Mouse (Mus musculus) liver, embryonic 12.5 days (tissue): ENCODE data around the gene Sidt2. TPM values are rescaled to one million over a fixed set of nuclear protein-coding genes. Genes with fewer than 3 reads are reported as not detected.

Experiments
- ATAC-seq: fragments of 200-750 bp; cut with Nextera tagmentation; 2 replicates; pipeline ENCODE4 v1.8.0; 2017; ENCODE audit warnings: moderate number of reproducible peaks, mild to moderate bottlenecking, moderate library complexity
- H3K27ac ChIP-seq: fragments of 300-500 bp; sonication (generic); 2 replicates; pipeline ENCODE4 v1.5.1; 2016; ENCODE audit warnings: mild to moderate bottlenecking
- H3K27me3 ChIP-seq: fragments of 300-500 bp; sonication (generic); replicated peaks from 2 replicates; pipeline ENCODE4 v1.6.1; 2016; ENCODE audit warnings: mild to moderate bottlenecking, moderate library complexity
- H3K36me3 ChIP-seq: fragments of 300-500 bp; sonication (generic); 2 replicates; pipeline ENCODE4 v1.6.1; 2016; ENCODE audit warnings: mild to moderate bottlenecking, moderate library complexity
- H3K4me1 ChIP-seq: fragments of 300-500 bp; sonication (generic); 2 replicates; pipeline ENCODE4 v1.6.1; 2016
- H3K4me2 ChIP-seq: fragments of 300-500 bp; sonication (generic); 2 replicates; pipeline ENCODE4 v1.6.1; 2016; ENCODE audit warnings: mild to moderate bottlenecking, moderate library complexity
- H3K4me3 ChIP-seq: fragments of 300-500 bp; sonication (generic); 2 replicates; pipeline ENCODE4 v1.5.1; 2016; ENCODE audit warnings: mild to moderate bottlenecking, moderate library complexity
- H3K9ac ChIP-seq: fragments of 300-500 bp; sonication (generic); 2 replicates; pipeline ENCODE4 v1.6.1; 2016; ENCODE audit warnings: mild to moderate bottlenecking, moderate library complexity
- H3K9me3 ChIP-seq: fragments of 300-500 bp; sonication (generic); replicated peaks from 2 replicates; pipeline ENCODE4 v1.6.1; 2016; ENCODE audit warnings: mild to moderate bottlenecking, moderate library complexity
- WGBS: fragments of 180-500 bp; shearing (Covaris S2); methylation state at CpG from one replicate; pipeline ENCODE4 v1.1.7; 2016; ENCODE audit not compliant: insufficient replicate concordance; 5-methylcytosine and 5-hydroxymethylcytosine counted together
- polyA plus RNA-seq: library from polyadenylated mRNA; unstranded; fragments of >200 nt; fragmentation: Nextera tagmentation; extraction: Ambion mirVana; gene quantifications from 2 replicates; pipeline ENCODE4 v1.2.1, GENCODE M21; 2016

The Sidt2 gene
- 31.5 and 33.3 TPM in 2 replicates for polyA plus RNA-seq

DNA sequence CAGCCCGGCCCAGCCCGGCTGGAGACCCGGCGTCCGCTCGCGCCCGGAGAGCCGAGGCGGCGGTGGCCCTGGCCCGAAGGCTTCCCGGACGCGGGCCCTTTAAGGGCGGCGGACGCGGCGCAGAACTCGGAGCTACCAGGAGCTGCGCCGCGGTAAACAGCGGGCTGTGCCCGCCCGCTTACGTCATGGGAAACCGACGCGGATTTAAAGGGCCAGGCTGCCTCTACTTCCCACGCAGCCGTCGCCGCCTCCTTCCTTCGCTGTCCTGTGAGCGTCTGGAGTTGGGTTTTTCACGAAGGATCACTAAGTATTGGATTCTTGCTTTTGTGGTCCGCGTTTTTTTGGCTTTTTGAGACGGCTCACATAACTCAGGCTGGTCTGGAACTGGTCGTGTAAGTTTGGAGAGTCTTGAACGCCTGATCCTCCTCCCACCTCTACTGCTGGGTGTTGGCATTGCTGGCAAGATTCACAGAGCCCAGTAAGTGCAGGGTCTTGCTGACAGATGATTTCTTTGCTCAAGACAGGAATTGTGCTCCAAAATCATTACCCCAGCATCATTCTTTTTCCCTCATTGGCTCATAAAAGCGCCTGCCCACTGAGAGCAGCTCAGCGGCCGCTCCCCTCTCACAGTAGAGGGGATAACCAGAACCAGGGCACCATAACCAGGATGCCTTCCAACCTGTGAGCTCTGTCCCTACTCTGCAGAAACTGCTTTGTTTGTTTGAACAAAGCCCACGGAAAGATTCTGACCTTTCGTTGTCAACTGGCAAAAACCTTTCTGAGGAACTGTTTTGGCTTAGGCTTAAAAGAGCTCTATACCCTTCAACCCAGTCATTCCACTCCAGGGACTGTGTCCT, at the start of gene Sidt2:
TSS of gene Sidt2 (minus strand) at position 152 of the 857 bp plus-strand sequence.
- Histone ChIP-seq H3K4me2 (peak within 1 kb of the TSS; percentile 90), H3K27ac (peak within 1 kb of the TSS; percentile 90), H3K27me3 (no peaks in the 10 kb centered on the region), H3K9me3 (no peaks in the 10 kb centered on the region), H3K4me3 (peak within 1 kb of the TSS; percentile 80), H3K9ac (peak within 1 kb of the TSS; percentile 93), H3K36me3 (peaks cover 28% of the 10 kb centered on the region), H3K4me1 (peaks cover 35% of the 10 kb centered on the region)
- ATAC-seq = peak; percentile 94
- 2% methylated on average over 48 of the region's 48 CpGs for WGBS

DNA sequence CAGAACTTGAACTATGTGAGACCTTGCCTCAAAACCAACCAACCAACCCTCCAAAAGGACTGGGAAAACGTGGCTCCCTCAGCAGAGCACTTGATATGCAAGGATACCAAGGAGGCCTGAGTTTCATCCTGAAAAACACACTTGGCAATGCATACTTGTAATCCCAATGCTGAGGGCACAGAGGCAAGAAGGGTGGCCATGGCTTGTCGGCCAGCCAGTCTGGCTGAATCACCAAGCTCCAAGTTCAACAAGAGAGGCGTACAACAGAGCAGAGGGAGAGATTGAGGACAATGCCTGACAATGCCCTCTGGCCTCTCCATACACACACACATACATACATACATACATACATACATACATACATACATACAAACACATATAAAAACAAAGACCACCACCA, 49.5 kb upstream of the Sidt2 start:
- WGBS = 57% methylated on average over 3 of the region's 3 CpGs
- H3K4me3 ChIP-seq = no peak overlapping the region
- no peaks in the 10 kb centered on the region for H3K9me3 ChIP-seq
- H3K4me1 ChIP-seq = peaks cover 11% of the 10 kb centered on the region
- ATAC-seq = no peak
- no peak overlapping the region for H3K9ac ChIP-seq
- H3K36me3 ChIP-seq = no peaks in the 10 kb centered on the region
- peaks cover 5% of the 10 kb centered on the region; the same call in 1 of the 2 replicates for H3K27me3 ChIP-seq
- H3K4me2 ChIP-seq = no peak overlapping the region
- no peak overlapping the region for H3K27ac ChIP-seq

DNA sequence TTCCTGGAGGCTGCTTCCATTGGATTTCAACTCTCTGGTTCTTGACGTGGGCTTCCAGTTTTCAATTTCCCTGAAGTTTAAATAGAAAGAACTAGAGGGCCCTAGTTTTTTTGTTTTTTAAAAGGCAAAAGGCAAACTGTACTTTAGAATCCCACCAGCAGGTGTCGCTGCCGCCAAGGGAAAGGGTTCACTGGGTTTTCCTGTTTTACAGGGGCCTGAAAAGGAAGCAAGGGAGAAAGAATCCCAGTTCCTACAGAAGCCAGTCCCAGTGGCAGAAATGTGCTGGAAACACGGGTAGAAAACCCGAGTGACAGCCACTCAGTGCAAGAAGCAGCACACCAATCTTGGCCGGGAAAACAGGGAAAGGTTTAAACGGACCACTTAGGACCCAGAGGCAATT, 48.7 kb upstream of the Sidt2 start:
- H3K36me3 ChIP-seq = no peaks in the 10 kb centered on the region
- H3K27ac ChIP-seq = no peak overlapping the region
- H3K4me2 ChIP-seq = no peak overlapping the region
- ATAC-seq = no peak
- WGBS = 11% methylated on average over 7 of the region's 7 CpGs
- H3K4me3 ChIP-seq = no peak overlapping the region
- 0 out of 2 replicates have a peak, but pooled peaks cover 3% of the 10 kb centered on the region for H3K4me1 ChIP-seq
- H3K27me3 ChIP-seq = peaks cover 5% of the 10 kb centered on the region; the same call in 1 of the 2 replicates
- no peaks in the 10 kb centered on the region for H3K9me3 ChIP-seq
- H3K9ac ChIP-seq = no peak overlapping the region

DNA sequence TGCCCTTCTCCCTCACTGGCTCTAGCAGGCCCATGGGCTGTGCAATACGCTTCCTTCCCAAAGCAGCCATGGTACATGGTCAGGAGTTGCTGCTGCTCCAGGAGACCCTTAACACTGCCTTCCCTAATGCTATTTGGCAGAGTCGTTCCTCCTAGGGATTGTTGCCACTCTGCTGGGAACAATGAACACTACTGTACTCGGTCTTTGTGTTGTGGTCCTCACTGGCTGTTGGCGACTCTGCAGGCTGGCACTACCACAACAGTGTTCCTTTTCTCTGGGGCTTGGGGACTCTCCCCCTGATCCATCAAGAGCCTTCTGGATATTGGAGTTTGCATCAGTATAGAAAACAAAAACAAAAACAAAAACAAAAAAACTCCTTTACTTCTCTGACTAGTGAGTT, 44.0 kb upstream of the Sidt2 start:
- Histone ChIP-seq H3K4me1 (no peaks in the 10 kb centered on the region), H3K4me3 (no peak overlapping the region), H3K9ac (no peak overlapping the region), H3K36me3 (no peaks in the 10 kb centered on the region), H3K27me3 (peaks cover 5% of the 10 kb centered on the region; the same call in 1 of the 2 replicates), H3K9me3 (no peaks in the 10 kb centered on the region), H3K27ac (no peak overlapping the region), H3K4me2 (no peak overlapping the region)
- ATAC-seq = no peak
- WGBS = 65% methylated on average over 4 of the region's 4 CpGs

- peaks cover 44% of the 10 kb centered on the region for H3K4me1 ChIP-seq
- WGBS = under 1% methylated on average over 4 of the region's 4 CpGs
- peak overlapping the region; percentile 96 for H3K9ac ChIP-seq
- no peaks in the 10 kb centered on the region for H3K27me3 ChIP-seq
- H3K4me3 ChIP-seq = peak overlapping the region; percentile 91
- peak overlapping the region; percentile 94 for H3K27ac ChIP-seq
- H3K4me2 ChIP-seq = peak overlapping the region; percentile 84
- no peaks in the 10 kb centered on the region for H3K9me3 ChIP-seq
- peak; percentile 19; the same call in 1 of the 2 replicates for ATAC-seq
- H3K36me3 ChIP-seq = peaks cover 26% of the 10 kb centered on the region
Measured at GRCm38 (mm10) chr9:45985229-45985567, 30.1 kb upstream of the Sidt2 start.

DNA sequence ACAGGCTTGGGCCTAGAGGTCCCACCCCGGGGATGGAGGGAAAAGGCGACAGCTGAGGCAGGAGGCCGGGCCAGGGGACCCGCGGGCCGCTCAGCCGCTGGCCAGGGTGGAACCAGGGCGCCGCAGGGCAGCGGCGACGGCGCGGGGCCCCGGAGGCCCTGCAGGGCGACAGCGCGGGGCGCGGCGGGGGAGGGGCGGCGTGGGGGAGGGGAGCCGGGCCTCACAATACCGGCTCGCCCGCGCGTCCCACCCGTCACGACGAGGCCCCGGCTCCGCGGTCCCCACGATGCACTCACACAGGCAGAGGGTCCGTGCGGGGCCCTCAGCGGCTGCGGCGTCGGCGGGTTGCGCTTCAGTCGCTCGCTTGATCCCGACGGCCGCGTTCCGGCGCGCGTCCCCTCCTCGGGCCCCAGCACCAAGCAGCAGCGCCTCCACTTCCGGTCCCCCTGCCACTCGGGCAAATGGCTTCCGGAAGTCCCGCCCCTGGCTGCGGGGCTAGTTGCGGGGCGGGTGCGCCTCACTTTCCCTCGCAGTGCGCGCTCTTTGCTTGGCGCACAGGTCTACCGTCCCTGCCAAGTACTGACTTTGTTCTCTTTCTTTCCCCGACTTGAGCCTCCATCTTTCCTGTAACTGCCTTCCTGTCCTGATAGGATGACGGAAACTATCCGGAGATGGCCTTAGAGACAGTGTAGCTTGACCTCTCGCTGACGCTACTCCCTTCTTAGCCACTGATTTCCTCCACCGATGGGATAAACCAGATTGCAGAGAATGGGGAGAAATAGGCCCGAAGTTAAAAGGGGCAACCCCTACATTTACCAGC, 29.6 kb upstream of the Sidt2 start:
- H3K27ac ChIP-seq = peak overlapping the region; percentile 94
- peak overlapping the region; percentile 84 for H3K4me2 ChIP-seq
- peaks cover 26% of the 10 kb centered on the region for H3K36me3 ChIP-seq
- peak overlapping the region; percentile 96 for H3K9ac ChIP-seq
- ATAC-seq = peak; percentile 88
- H3K27me3 ChIP-seq = no peaks in the 10 kb centered on the region
- WGBS = under 1% methylated on average over 62 of the region's 76 CpGs
- H3K4me1 ChIP-seq = peaks cover 50% of the 10 kb centered on the region
- no peaks in the 10 kb centered on the region for H3K9me3 ChIP-seq
- H3K4me3 ChIP-seq = peak overlapping the region; percentile 91

- H3K36me3 ChIP-seq = peaks cover 30% of the 10 kb centered on the region
- H3K27me3 ChIP-seq = no peaks in the 10 kb centered on the region
- peak overlapping the region; percentile 84 for H3K4me2 ChIP-seq
- ATAC-seq = peak; percentile 28; the same call in 1 of the 2 replicates
- H3K9ac ChIP-seq = peak overlapping the region; percentile 96
- H3K4me1 ChIP-seq = peaks cover 56% of the 10 kb centered on the region
- H3K9me3 ChIP-seq = no peaks in the 10 kb centered on the region
- peak overlapping the region; percentile 94 for H3K27ac ChIP-seq
- 1% methylated on average over 23 of the region's 23 CpGs for WGBS
- H3K4me3 ChIP-seq = peak overlapping the region; percentile 91
Measured at GRCm38 (mm10) chr9:45983676-45984408, 28.8 kb upstream of the Sidt2 start.

DNA sequence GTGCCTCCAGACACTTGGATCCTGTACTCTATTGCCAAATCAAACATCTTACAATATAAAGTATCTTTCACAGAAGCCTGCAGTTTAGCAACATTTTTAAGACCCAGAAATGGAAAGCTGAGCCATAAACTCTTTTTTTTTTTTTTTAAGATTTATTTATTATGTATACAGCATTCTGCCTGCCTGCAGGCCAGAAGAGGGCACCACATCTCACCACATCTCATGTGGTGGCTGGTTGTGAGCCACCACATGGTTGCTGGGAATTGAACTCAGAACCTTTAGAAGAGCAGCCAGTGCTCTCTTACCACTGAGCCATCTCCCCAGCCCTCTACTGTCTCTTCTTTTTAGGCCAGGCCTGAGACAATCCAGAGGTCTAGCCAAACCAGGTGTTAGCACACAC, 26.3 kb upstream of the Sidt2 start:
- Histone ChIP-seq H3K4me2 (peak overlapping the region; percentile 12; the same call in 1 of the 2 replicates), H3K9me3 (no peaks in the 10 kb centered on the region), H3K36me3 (peaks cover 54% of the 10 kb centered on the region), H3K9ac (no peak overlapping the region), H3K4me3 (no peak overlapping the region), H3K27me3 (no peaks in the 10 kb centered on the region), H3K4me1 (peaks cover 75% of the 10 kb centered on the region), H3K27ac (peak overlapping the region; percentile 45; the same call in 1 of the 2 replicates)
- no peak for ATAC-seq

DNA sequence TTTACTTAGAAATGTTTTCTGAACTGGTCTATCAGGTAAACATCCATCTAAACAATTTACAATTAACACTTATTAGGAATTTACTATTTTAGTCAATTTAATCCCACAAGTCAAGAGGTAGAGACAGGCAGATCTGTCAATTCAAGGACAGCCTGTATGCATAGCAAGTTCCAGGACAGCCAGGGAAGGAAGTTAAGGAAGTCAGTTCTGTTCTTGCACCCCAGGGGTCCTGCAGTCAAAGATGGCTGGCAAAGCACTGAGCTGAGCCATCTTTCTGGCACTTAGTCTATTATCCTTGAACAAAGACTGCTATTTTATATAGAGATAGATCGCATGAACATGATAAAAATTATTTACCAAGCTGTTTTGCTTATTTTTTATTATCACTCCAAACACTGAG, 25.6 kb upstream of the Sidt2 start:
- H3K27me3 ChIP-seq = no peaks in the 10 kb centered on the region
- no peak overlapping the region for H3K4me3 ChIP-seq
- H3K9ac ChIP-seq = no peak overlapping the region
- H3K4me2 ChIP-seq = peak overlapping the region; percentile 33; the same call in 1 of the 2 replicates
- H3K4me1 ChIP-seq = peaks cover 71% of the 10 kb centered on the region
- no peak overlapping the region for H3K27ac ChIP-seq
- H3K36me3 ChIP-seq = peaks cover 61% of the 10 kb centered on the region
- ATAC-seq = no peak
- no peaks in the 10 kb centered on the region for H3K9me3 ChIP-seq
- WGBS = 84% methylated on average over 1 of the region's 1 CpGs

DNA sequence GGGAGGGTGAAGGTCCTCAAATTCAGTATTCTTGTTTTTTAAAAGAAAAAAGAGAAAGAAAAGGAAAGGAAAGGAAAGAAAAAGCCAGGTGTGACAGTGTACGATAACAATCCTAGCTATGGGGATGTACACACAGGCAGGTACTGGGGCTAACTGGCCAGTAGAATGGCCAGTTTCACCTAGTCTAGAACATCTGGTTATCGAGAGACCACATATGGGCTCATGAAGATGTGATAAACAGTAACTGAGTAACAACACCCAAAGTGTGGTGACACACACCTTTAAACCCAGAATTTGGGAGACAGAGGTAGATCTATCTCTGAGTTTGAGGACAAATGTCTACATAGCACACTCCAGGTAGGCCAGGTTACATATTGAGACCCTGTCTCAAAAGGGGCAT, 24.7 kb upstream of the Sidt2 start:
- H3K9ac ChIP-seq = 0 out of 2 replicates have a peak overlapping the region, but pooled peaks have one; percentile 5
- H3K4me1 ChIP-seq = peaks cover 64% of the 10 kb centered on the region
- peak; percentile 59 for ATAC-seq
- peak overlapping the region; percentile 4; the same call in 1 of the 2 replicates for H3K4me3 ChIP-seq
- peak overlapping the region; percentile 33 for H3K4me2 ChIP-seq
- H3K27me3 ChIP-seq = no peaks in the 10 kb centered on the region
- peak overlapping the region; percentile 59 for H3K27ac ChIP-seq
- peaks cover 68% of the 10 kb centered on the region for H3K36me3 ChIP-seq
- 77% methylated on average over 2 of the region's 2 CpGs for WGBS
- no peaks in the 10 kb centered on the region for H3K9me3 ChIP-seq

DNA sequence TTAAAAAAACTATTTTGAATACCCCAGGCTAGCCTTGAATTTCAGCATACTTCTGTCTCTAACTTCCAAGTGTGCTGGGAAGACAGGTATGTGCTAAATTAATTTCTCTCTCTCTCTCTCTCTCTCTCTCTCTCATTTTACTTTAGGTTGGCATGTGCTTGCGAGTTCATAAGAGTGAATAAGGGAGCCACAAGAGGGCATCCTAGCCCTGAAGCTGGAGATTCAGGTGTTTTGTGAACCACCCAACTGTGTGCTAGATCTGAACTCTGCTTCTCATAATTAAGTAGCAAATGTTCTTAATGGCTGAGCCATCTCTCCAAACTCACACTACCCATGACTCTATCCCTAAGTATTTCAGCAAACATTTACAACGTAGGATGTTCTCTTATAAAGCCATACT, 21.8 kb upstream of the Sidt2 start:
- H3K4me3 ChIP-seq = no peak overlapping the region
- H3K9me3 ChIP-seq = no peaks in the 10 kb centered on the region
- no peak overlapping the region for H3K4me2 ChIP-seq
- H3K27me3 ChIP-seq = no peaks in the 10 kb centered on the region
- H3K4me1 ChIP-seq = peaks cover 45% of the 10 kb centered on the region
- WGBS = 87% methylated on average over 2 of the region's 2 CpGs
- no peak overlapping the region for H3K9ac ChIP-seq
- H3K27ac ChIP-seq = no peak overlapping the region
- no peak for ATAC-seq
- H3K36me3 ChIP-seq = peaks cover 83% of the 10 kb centered on the region
